Mouse (Mus musculus) hindbrain, embryonic 15.5 days (tissue): ENCODE measurements at regions not wholly inside any gene's neighbourhood (a gene's known extent, or its start where the extent isn't known, plus 50 kb on each side); places are given as distances from the start of the nearest gene placed in this dataset.

Source experiments
- ATAC-seq: fragments of 200-750 bp; cut with Nextera tagmentation; 2 replicates; pipeline ENCODE4 v1.8.0; 2017; ENCODE audit warnings: low read depth, moderate number of reproducible peaks, moderate TSS enrichment; ENCODE audit not compliant: low FRiP score
- H3K27ac ChIP-seq: fragments of 300-500 bp; sonication (generic); replicated peaks from 2 replicates; pipeline ENCODE4 v1.5.1; 2015; ENCODE audit warnings: mild to moderate bottlenecking, inconsistent platforms
- H3K27me3 ChIP-seq: fragments of 300-500 bp; sonication (generic); 2 replicates; pipeline ENCODE4 v1.6.1; 2015; ENCODE audit warnings: control low read depth, inconsistent platforms
- H3K36me3 ChIP-seq: fragments of 300-500 bp; sonication (generic); 2 replicates; pipeline ENCODE4 v1.6.1; 2015; ENCODE audit warnings: control low read depth, inconsistent platforms
- H3K4me1 ChIP-seq: fragments of 300-500 bp; sonication (generic); replicated peaks from 2 replicates; pipeline ENCODE4 v1.6.1; 2015; ENCODE audit warnings: control low read depth, inconsistent platforms
- H3K4me2 ChIP-seq: fragments of 300-500 bp; sonication (generic); 2 replicates; pipeline ENCODE4 v1.6.1; 2015; ENCODE audit warnings: moderate library complexity, mild to moderate bottlenecking, inconsistent platforms
- H3K4me3 ChIP-seq: fragments of 300-500 bp; sonication (generic); 2 replicates; pipeline ENCODE4 v1.5.1; 2015; ENCODE audit warnings: mild to moderate bottlenecking, inconsistent platforms
- H3K9ac ChIP-seq: fragments of 300-500 bp; sonication (generic); 2 replicates; pipeline ENCODE4 v1.6.1; 2015; ENCODE audit warnings: inconsistent platforms
- H3K9me3 ChIP-seq: fragments of 300-500 bp; sonication (generic); 2 replicates; pipeline ENCODE4 v1.6.1; 2016; ENCODE audit warnings: control low read depth, inconsistent platforms
- WGBS: fragments of 180-500 bp; shearing (Covaris S2); methylation state at CpG from one replicate; pipeline ENCODE4 v1.1.7; 2015; 5-methylcytosine and 5-hydroxymethylcytosine counted together

- Histone ChIP-seq H3K4me2 (peak overlapping the region; percentile 69), H3K9ac (peak overlapping the region; percentile 49), H3K4me3 (peak overlapping the region; percentile 48), H3K27me3 (peaks cover 9% of the 10 kb centered on the region), H3K4me1 (peaks cover 42% of the 10 kb centered on the region), H3K36me3 (no peaks in the 10 kb centered on the region), H3K27ac (peak overlapping the region; percentile 74), H3K9me3 (no peaks in the 10 kb centered on the region)
- WGBS, result under 1% methylated on average over 46 of the region's 46 CpGs
- ATAC-seq, result peak; percentile 82
Observed at GRCm38 (mm10) chr15:103102068-103102840, 64.6 kb downstream of the Smug1 start.

DNA sequence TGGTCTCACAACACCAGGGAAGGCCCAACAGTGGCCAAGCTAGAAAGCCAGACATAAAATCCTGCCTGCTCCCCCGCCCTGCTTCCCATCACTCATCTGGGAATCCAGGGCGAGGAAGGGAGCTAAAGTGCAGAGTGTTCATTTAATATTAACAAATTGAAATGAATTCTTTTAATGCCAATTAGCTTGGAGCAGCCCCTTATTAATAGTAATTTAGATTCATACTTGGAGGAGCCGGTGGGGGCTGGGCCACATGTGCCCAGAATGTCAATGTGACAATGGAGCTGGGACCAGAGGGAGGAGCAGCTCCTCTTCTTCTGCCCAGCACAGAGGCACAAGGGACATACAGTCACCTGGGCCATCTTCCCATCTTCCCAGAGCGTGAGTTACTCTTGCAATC lies 66.8 kb downstream of the Smug1 start:
- Histone ChIP-seq H3K4me3 (peak overlapping the region; percentile 20), H3K27me3 (peaks cover 9% of the 10 kb centered on the region), H3K4me1 (peaks cover 31% of the 10 kb centered on the region), H3K36me3 (no peaks in the 10 kb centered on the region), H3K4me2 (peak overlapping the region; percentile 69), H3K27ac (peak overlapping the region; percentile 57), H3K9me3 (no peaks in the 10 kb centered on the region), H3K9ac (peak overlapping the region; percentile 14)
- ATAC-seq, result no peak
- 31% methylated on average over 4 of the region's 4 CpGs for WGBS

DNA sequence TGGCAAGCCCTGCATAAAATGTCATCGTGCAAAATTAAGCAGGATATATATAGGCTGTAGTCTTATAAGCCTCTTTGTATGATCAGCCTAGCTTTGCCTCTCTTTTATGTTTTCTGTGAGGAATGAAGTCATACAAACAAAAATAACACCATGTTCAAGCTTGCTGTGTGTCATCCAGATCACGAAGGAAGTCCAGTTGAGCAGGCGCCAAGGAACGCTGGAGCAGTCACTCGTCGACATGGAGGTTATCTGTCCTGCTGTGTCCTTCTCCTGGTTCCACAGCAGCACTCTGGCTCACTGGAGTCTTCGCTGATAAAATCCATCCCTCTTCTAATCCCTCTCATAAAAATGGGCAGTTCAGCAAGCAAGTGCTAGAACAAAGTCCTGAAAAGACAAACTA lies 72.4 kb downstream of the Smug1 start:
- Histone ChIP-seq H3K4me1 (peaks cover 24% of the 10 kb centered on the region), H3K36me3 (no peaks in the 10 kb centered on the region), H3K27ac (no peak overlapping the region), H3K27me3 (no peaks in the 10 kb centered on the region), H3K9ac (no peak overlapping the region), H3K4me3 (no peak overlapping the region), H3K9me3 (no peaks in the 10 kb centered on the region), H3K4me2 (no peak overlapping the region)
- ATAC-seq, result no peak
- 63% methylated on average over 7 of the region's 7 CpGs for WGBS

DNA sequence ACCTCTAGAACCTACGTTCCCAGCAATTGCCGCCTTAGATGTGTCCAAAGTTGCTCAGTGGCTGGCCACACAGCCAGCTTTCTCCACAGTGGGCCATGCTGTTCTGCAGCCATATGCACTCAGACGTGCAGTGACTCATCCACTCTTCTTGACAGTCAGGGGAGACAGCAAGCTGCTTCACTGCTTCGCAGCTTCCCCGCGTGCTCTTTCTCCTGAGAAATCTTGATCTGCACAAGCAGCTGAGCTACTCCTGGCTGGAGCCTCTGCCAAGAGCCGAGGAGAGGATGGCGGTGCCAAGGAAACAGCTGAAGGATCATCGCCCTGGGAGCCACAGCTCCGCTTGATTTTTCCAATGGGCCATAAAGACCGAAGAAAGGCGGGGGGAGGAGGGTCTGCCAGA lies 73.2 kb downstream of the Smug1 start:
- Histone ChIP-seq H3K36me3 (no peaks in the 10 kb centered on the region), H3K4me2 (0 out of 2 replicates have a peak overlapping the region, but pooled peaks have one; percentile 7), H3K27me3 (no peaks in the 10 kb centered on the region), H3K4me3 (no peak overlapping the region), H3K27ac (peak overlapping the region; percentile 73), H3K9ac (no peak overlapping the region), H3K9me3 (no peaks in the 10 kb centered on the region), H3K4me1 (peaks cover 24% of the 10 kb centered on the region)
- 33% methylated on average over 12 of the region's 12 CpGs for WGBS
- peak; percentile 70 for ATAC-seq

DNA sequence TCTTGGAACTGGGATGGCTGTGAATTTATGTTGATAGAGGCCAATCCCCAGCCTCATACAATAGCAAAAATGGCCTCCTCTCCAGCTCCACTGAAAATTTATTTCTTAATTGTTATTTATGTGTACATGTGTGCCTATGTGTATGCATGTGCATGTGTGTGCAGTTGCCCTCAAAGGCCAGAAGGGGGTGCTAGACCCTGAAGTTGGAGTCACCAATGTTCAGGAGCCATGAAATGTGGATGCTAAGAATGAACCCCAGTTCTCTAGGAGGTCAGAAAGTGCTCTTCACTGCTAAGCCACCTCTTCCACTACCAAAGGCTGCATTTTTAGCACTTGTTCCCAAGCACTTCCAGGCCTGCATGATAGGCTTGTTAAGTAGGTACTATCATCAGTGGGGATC lies 73.8 kb downstream of the Hoxc4 start:
- H3K4me2 ChIP-seq, result no peak overlapping the region
- ATAC-seq, result no peak
- H3K9ac ChIP-seq, result no peak overlapping the region
- H3K4me1 ChIP-seq, result peaks cover 28% of the 10 kb centered on the region
- no peak overlapping the region for H3K4me3 ChIP-seq
- H3K27me3 ChIP-seq, result peaks cover 4% of the 10 kb centered on the region; the same call in 1 of the 2 replicates
- H3K36me3 ChIP-seq, result no peaks in the 10 kb centered on the region
- no peak overlapping the region for H3K27ac ChIP-seq
- no peaks in the 10 kb centered on the region for H3K9me3 ChIP-seq

DNA sequence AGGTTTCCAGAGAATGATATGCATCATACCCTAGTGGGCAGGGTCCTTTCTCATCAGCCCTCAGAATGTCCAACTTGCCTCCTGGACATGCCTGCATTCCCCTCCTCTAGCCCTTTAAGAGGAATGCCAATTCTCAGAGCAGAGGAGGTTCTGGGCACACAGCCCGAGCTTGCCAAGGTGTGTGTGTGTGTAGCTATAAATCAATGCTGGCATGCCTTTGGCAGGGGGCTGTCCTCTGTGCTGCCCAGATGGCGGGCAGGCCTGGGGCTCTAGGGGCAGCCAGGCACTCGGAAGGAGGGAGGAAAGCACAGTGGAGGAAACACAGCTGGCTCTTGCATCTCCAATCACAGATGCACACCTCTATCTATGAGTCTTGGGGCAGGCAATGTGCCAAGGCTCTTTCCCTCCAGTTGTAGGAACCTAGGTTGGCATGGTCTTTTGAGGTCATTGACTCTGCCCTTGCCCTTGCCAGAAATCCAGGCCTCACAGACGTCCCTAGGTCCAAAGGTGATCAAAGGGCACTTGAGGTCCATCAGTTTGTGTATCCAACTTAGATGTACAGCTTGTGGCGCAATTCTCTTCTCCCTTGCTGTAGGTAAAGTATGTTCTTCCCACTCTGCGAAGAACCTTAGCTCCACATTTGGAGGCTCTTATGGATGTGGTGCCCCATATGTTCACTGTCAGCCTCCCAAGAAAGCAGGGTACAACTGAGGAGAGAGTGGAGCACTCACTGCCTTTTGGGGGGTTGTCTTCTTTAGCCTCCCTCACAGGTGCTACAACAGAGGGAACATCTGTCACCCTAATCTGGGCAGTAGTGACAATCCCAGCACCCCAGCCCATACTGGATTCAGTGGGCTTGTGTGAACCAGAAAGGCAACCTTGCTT lies 71.8 kb downstream of the Hoxc4 start:
- no peak overlapping the region for H3K9ac ChIP-seq
- H3K9me3 ChIP-seq, result no peaks in the 10 kb centered on the region
- WGBS, result 49% methylated on average over 6 of the region's 6 CpGs
- no peak overlapping the region for H3K4me3 ChIP-seq
- H3K36me3 ChIP-seq, result no peaks in the 10 kb centered on the region
- H3K27ac ChIP-seq, result peak overlapping the region; percentile 45
- H3K4me2 ChIP-seq, result no peak overlapping the region
- peak; percentile 24; the same call in 1 of the 2 replicates for ATAC-seq
- peaks cover 48% of the 10 kb centered on the region for H3K4me1 ChIP-seq
- H3K27me3 ChIP-seq, result peaks cover 4% of the 10 kb centered on the region; the same call in 1 of the 2 replicates

DNA sequence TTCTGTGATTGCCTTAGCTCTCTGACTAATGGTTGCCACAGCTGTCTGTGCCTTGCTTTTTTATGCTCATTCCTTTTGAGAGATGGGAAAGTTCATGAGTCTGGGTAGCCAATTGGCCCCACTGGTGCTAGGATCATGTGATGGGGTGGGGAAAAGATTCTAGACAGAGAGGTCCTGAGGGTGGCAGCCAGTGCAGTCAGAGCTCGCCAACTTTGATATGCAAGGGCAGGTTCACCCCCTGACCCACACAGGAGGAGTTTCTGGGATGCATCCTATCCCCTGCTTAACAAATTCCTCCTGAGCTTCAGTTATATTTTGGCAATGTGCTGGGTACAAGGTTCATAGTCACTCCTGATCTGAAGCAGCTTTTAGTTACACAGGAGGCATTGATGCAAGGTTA lies 71.1 kb downstream of the Hoxc4 start:
- Histone ChIP-seq H3K9me3 (no peaks in the 10 kb centered on the region), H3K36me3 (no peaks in the 10 kb centered on the region)
- 43% methylated on average over 1 of the region's 1 CpGs for WGBS

GRCm38 (mm10) chr15:103089440-103089839 lies 70.7 kb downstream of the Hoxc4 start:
- H3K27me3 ChIP-seq, result peaks cover 10% of the 10 kb centered on the region
- no peak overlapping the region for H3K4me3 ChIP-seq
- ATAC-seq, result no peak
- WGBS, result 68% methylated on average over 1 of the region's 1 CpGs
- H3K4me1 ChIP-seq, result peaks cover 47% of the 10 kb centered on the region
- H3K4me2 ChIP-seq, result no peak overlapping the region
- H3K27ac ChIP-seq, result no peak overlapping the region
- no peaks in the 10 kb centered on the region for H3K36me3 ChIP-seq
- H3K9me3 ChIP-seq, result no peaks in the 10 kb centered on the region
- H3K9ac ChIP-seq, result no peak overlapping the region

More for the DNA sequence above, 71.1 kb downstream of the Hoxc4 start:
- no peak overlapping the region for H3K4me2 ChIP-seq
- H3K27me3 ChIP-seq, result peaks cover 6% of the 10 kb centered on the region
- 0 out of 2 replicates have a peak overlapping the region, but pooled peaks have one; percentile 45 for H3K27ac ChIP-seq
- no peak for ATAC-seq
- no peak overlapping the region for H3K9ac ChIP-seq
- H3K4me1 ChIP-seq, result peaks cover 49% of the 10 kb centered on the region
- H3K4me3 ChIP-seq, result no peak overlapping the region

DNA sequence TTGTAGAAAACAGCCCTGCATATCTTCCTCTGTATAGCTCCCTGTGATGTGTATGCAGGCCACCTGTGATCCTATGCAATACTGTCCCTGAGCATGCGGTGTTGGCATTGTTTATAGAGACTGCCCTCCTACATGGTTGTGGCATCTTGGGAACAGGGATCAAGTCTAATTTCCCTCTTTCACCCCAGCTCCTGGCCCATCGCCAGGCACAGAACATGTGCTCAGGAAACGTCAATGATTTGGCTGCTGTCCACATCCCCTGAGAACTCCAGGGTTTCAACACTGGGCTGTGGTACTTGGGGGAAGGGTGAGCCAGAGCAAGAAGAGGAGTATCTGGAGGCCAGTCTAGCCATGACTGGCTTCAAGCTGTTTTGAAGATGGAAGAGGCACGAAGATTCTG lies 68.5 kb downstream of the Hoxc4 start:
- peak; percentile 72 for ATAC-seq
- no peak overlapping the region for H3K9ac ChIP-seq
- no peaks in the 10 kb centered on the region for H3K36me3 ChIP-seq
- H3K27me3 ChIP-seq, result peaks cover 27% of the 10 kb centered on the region
- H3K4me2 ChIP-seq, result peak overlapping the region; percentile 66; the same call in 1 of the 2 replicates
- 13% methylated on average over 4 of the region's 4 CpGs for WGBS
- H3K4me1 ChIP-seq, result peaks cover 36% of the 10 kb centered on the region
- H3K27ac ChIP-seq, result peak overlapping the region; percentile 75
- H3K4me3 ChIP-seq, result no peak overlapping the region
- no peaks in the 10 kb centered on the region for H3K9me3 ChIP-seq

- peaks cover 36% of the 10 kb centered on the region for H3K4me1 ChIP-seq
- no peaks in the 10 kb centered on the region for H3K36me3 ChIP-seq
- peak overlapping the region; percentile 35; the same call in 1 of the 2 replicates for H3K9ac ChIP-seq
- peak overlapping the region; percentile 31 for H3K4me3 ChIP-seq
- peak overlapping the region; percentile 66 for H3K4me2 ChIP-seq
- peak overlapping the region; percentile 75 for H3K27ac ChIP-seq
- peaks cover 31% of the 10 kb centered on the region for H3K27me3 ChIP-seq
- no peaks in the 10 kb centered on the region for H3K9me3 ChIP-seq
- peak; percentile 40; the same call in 1 of the 2 replicates for ATAC-seq
- 11% methylated on average over 15 of the region's 15 CpGs for WGBS
Observed at GRCm38 (mm10) chr15:103086672-103087069, 67.9 kb downstream of the Hoxc4 start.
